ENCODE assay signal across 9 mouse cellular contexts in the genomic region with DNA sequence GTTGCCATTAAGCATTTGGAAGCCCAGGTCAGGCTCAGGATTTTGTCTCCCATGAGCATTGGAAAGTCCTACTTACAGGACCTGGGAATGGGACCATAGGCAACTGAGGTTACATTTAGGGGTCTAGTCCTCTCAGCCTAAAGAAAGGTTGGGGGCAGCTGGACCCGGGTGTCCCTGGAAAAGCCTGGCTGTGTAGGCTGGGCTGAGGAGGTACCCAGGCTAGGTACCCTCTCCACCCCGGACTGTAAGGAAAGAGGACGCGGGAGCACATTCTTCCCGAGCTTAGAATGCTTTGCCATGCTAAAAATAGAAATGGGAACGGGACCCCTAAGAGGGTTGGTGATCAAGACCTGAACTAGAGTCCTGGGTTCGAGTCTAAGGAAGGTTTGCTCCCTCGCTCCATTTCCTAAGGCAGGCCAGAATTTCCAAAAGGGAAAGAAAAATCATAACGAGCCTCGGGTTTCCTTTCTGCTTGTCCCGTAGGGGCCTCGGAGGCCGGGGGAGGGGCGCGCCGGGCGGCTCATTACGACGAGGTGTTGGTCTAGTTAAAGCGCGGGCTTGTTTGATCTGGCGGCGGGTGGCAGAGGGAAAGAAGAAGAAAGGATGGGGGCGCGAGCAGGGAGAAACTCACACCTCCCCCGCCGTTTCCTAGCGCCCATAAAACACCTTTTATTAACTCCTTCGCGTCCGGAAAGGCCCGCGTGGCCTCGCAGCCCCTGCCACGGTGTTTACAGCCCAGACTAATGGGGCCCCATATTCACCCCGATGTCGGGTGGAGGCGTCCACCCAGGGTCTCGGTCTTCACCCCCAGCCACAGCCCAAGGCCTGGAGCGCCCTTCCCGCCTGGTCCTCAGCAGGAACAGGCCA. TPM values are rescaled to one million over a fixed set of nuclear protein-coding genes. Genes with fewer than 3 reads are reported as not detected.
DNase-seq lines count a peak whose midpoint lies in the region; ATAC-seq and TF ChIP-seq lines count a peak whose summit lies in the region.
"Had no signal": no experiment of that assay in that cellular context is flagged by ENCODE, and none has a peak within 500 bp of the region (broad histone marks: within the 10 kb centered on the region; RNA-seq: fewer than 3 reads in every experiment).

No protein-coding gene starts in this region.

- no peaks in the 10 kb centered on the region for H3K36me3 ChIP-seq in CH12.LX (replicated peaks in 1 of 2; ENCODE audit: control insufficient read depth in 1 of 2, insufficient read depth in 1 of 2, low read length in 1 of 2)
- H3K36me3 ChIP-seq in heart, embryonic 16.5 days (ENCODE audit: control insufficient read depth, insufficient read depth), result no peaks in the 10 kb centered on the region
- no peaks in the 10 kb centered on the region for H3K36me3 ChIP-seq in midbrain, embryonic 11.5 days (ENCODE audit: control insufficient read depth, insufficient read depth, low read length)

- no peak for TF ChIP-seq POLR2A in CH12.LX (IDR thresholded peaks at IDR 0.05; ENCODE audit: low read depth, low read length)

- H3K27me3 ChIP-seq in CH12.LX (replicated peaks), result peaks cover 68% of the 10 kb centered on the region
- H3K27me3 ChIP-seq in heart, embryonic 16.5 days (ENCODE audit: control insufficient read depth, insufficient read depth, low read length), result peaks cover 30% of the 10 kb centered on the region
- peaks cover 72% of the 10 kb centered on the region for H3K27me3 ChIP-seq in midbrain, embryonic 11.5 days (ENCODE audit: control insufficient read depth, insufficient read depth, low read length)

- no peak for TF ChIP-seq CTCF in CH12.LX (conservative IDR thresholded peaks at IDR 0.05 in 1 of 2, IDR thresholded peaks at IDR 0.05 in 1 of 2; ENCODE audit: low read depth in 2 of 2, low read length in 2 of 2)

- H3K9ac ChIP-seq in CH12.LX (ENCODE audit: insufficient read depth, low read depth), result no peak overlapping the region
- H3K9ac ChIP-seq in heart, embryonic 16.5 days (ENCODE audit: low read length), result peak overlapping the region; percentile 68
- H3K9ac ChIP-seq in midbrain, embryonic 11.5 days (ENCODE audit: low read length), result peak overlapping the region; percentile 18; the same call in 1 of the 2 replicates

- no peaks in the 10 kb centered on the region for H3K4me1 ChIP-seq in CH12.LX (ENCODE audit: control insufficient read depth in 1 of 2, insufficient read depth in 2 of 2)
- peaks cover 12% of the 10 kb centered on the region for H3K4me1 ChIP-seq in heart, embryonic 16.5 days (ENCODE audit: control insufficient read depth, insufficient read depth, low read length)
- peaks cover 14% of the 10 kb centered on the region for H3K4me1 ChIP-seq in midbrain, embryonic 11.5 days (ENCODE audit: control insufficient read depth, insufficient read depth, low read length)

- no peaks in the 10 kb centered on the region for H3K9me3 ChIP-seq in CH12.LX (replicated peaks; ENCODE audit: low read length)
- no peaks in the 10 kb centered on the region for H3K9me3 ChIP-seq in heart, embryonic 16.5 days (replicated peaks; ENCODE audit: control insufficient read depth, low read length)
- H3K9me3 ChIP-seq in midbrain, embryonic 11.5 days (ENCODE audit: control insufficient read depth, low read length), result no peaks in the 10 kb centered on the region

- TF ChIP-seq EP300 in CH12.LX (IDR thresholded peaks at IDR 0.05; ENCODE audit: low read length), result no peak

- dilution Hi-C loops in CH12.LX (cut with MboI; ENCODE audit: extremely low pct_ligation_motif_present, extremely low pct_unique_long_range_greater_than_20kb, low sequenced_read_pairs), result no loop called here

- 2% methylated on average over 41 of the region's 41 CpGs for WGBS in heart, embryonic 16.5 days
- under 1% methylated on average over 38 of the region's 41 CpGs for WGBS in midbrain, embryonic 11.5 days

- H3K4me2 ChIP-seq in CH12.LX (ENCODE audit: insufficient read depth, low read depth, poor library complexity, severe bottlenecking), result peak overlapping the region; percentile 27; the same call in 1 of the 2 replicates
- peak overlapping the region; percentile 81 for H3K4me2 ChIP-seq in heart, embryonic 16.5 days (ENCODE audit: low read depth, low read length)
- H3K4me2 ChIP-seq in midbrain, embryonic 11.5 days, result peak overlapping the region; percentile 44

- ATAC-seq in heart, embryonic 16.5 days (replicated peaks; ENCODE audit: extremely low read depth, insufficient read depth, low FRiP score), result no peak
- ATAC-seq in midbrain, embryonic 11.5 days (ENCODE audit: low FRiP score), result 0 out of 2 replicates have a peak, but pooled peaks have one; percentile 30

- no peak overlapping the region for H3K27ac ChIP-seq in CH12.LX (ENCODE audit: insufficient read depth, low read depth)
- no peak overlapping the region for H3K27ac ChIP-seq in heart, embryonic 16.5 days (ENCODE audit: low read length)
- H3K27ac ChIP-seq in midbrain, embryonic 11.5 days (ENCODE audit: low read depth, low read length), result no peak overlapping the region

- H3K4me3 ChIP-seq in CH12.LX (replicated peaks in 1 of 3; ENCODE audit: low read depth in 2 of 3, low read length in 2 of 3, poor library complexity in 1 of 3), result no peak overlapping the region
- H3K4me3 ChIP-seq in heart, embryonic 16.5 days (ENCODE audit: low read length), result peak overlapping the region; percentile 52
- H3K4me3 ChIP-seq in midbrain, embryonic 11.5 days (ENCODE audit: low read depth, low read length), result peak overlapping the region; percentile 24

- in situ Hi-C loops in CH12.LX (cut with MboI; ENCODE audit: low pct_ligation_motif_present, low pct_unique_long_range_greater_than_20kb, low sequenced_read_pairs), result no loop called here

- DNase-seq in embryo, embryonic 10.5 days (ENCODE audit: low spot score), result peak; percentile 59
- DNase-seq in embryo, embryonic 10 days (ENCODE audit: low spot score), result no peak
- no peak for DNase-seq in CH12.LX (ENCODE audit: extremely low read depth)
- peak; percentile 93 for DNase-seq in midbrain, embryonic 11.5 days (ENCODE audit: low spot score, missing footprints)
- no peak for DNase-seq in urinary bladder, adult 18-20 months (ENCODE audit: low spot score in 2 of 2)
- no peak for DNase-seq in left cerebral cortex, adult 11 months (ENCODE audit: low spot score)
- no peak for DNase-seq in right cerebral cortex, postnatal 14 days

- no peak for TF ChIP-seq RAD21 in CH12.LX (IDR thresholded peaks at IDR 0.05; ENCODE audit: low read depth, low read length)

- no peaks in the 10 kb centered on the region for H3K79me2 ChIP-seq in CH12.LX (replicated peaks; ENCODE audit: control insufficient read depth, extremely low read depth, insufficient read depth, poor library complexity, severe bottlenecking)

TF ChIP-seq in CH12.LX, 34 proteins besides CTCF, POLR2A, EP300 and RAD21:
- TF ChIP-seq MAZ (IDR thresholded peaks at IDR 0.05; ENCODE audit: low read depth, low read length) (no peak), ELF1 (IDR thresholded peaks at IDR 0.05; ENCODE audit: low read depth, low read length) (no peak), PAX5 (IDR thresholded peaks at IDR 0.05; ENCODE audit: low read length) (no peak), CHD2 (IDR thresholded peaks at IDR 0.05; ENCODE audit: low read length) (no peak), ZC3H11A (IDR thresholded peaks at IDR 0.05; ENCODE audit: low read depth, low read length) (no peak), TCF12 (IDR thresholded peaks at IDR 0.05; ENCODE audit: low read depth, low read length) (no peak), MAX (IDR thresholded peaks at IDR 0.05; ENCODE audit: low read length) (no peak), MXI1 (IDR thresholded peaks at IDR 0.05; ENCODE audit: low read depth, low read length) (no peak), RCOR1 (conservative IDR thresholded peaks at IDR 0.05; ENCODE audit: low read depth, low read length) (no peak), NRF1 (IDR thresholded peaks at IDR 0.05; ENCODE audit: low read depth, low read length) (no peak), USF2 (conservative IDR thresholded peaks at IDR 0.05; ENCODE audit: low read depth, low read length) (no peak), HCFC1 (IDR thresholded peaks at IDR 0.05; ENCODE audit: low read depth, low read length) (no peak), KAT2A (IDR thresholded peaks at IDR 0.05; ENCODE audit: insufficient replicate concordance, low read length) (no peak), MYC (IDR thresholded peaks at IDR 0.05; ENCODE audit: low read depth, low read length) (no peak), SIN3A (IDR thresholded peaks at IDR 0.05; ENCODE audit: low read length) (no peak), GABPA (IDR thresholded peaks at IDR 0.05; ENCODE audit: insufficient replicate concordance, low read depth, low read length) (no peak), ZKSCAN1 (IDR thresholded peaks at IDR 0.05; ENCODE audit: borderline replicate concordance, low read depth, low read length) (no peak)

RNA-seq across cellular contexts. Expression of gene Hand1, which starts 5.3 kb away (rescaled TPM):
- total RNA-seq in CH12.LX (2012; rRNA removed) (not detected in 2 replicates), CH12.LX (2014; rRNA removed) (not detected in 2 replicates)
- not detected in 2 replicates for polyA plus RNA-seq in CH12.LX (2012; ENCODE audit: insufficient read length, low read depth)
- 7.9 and 9.7 TPM in 2 replicates for polyA plus RNA-seq in heart, embryonic 16.5 days (2015; fragmentation: Nextera tagmentation; extraction: Ambion mirVana)
- not detected in 2 replicates for polyA plus RNA-seq in midbrain, embryonic 11.5 days (2014; fragmentation: Nextera tagmentation; extraction: Ambion mirVana)
- polyA plus RNA-seq: C2C12 had no signal

RNA-seq across cellular contexts. Expression of gene Sap30l, which starts 25.8 kb away (rescaled TPM):
- total RNA-seq in CH12.LX (2012; rRNA removed) (23.1 and 28.0 TPM in 2 replicates), CH12.LX (2014; rRNA removed) (16.8 and 17.1 TPM in 2 replicates)
- 20.8 and 23.0 TPM in 2 replicates for polyA plus RNA-seq in CH12.LX (2012; ENCODE audit: insufficient read length, low read depth)
- polyA plus RNA-seq in heart, embryonic 16.5 days (2015; fragmentation: Nextera tagmentation; extraction: Ambion mirVana), result 5.7 and 7.6 TPM in 2 replicates
- 14.5 and 14.7 TPM in 2 replicates for polyA plus RNA-seq in midbrain, embryonic 11.5 days (2014; fragmentation: Nextera tagmentation; extraction: Ambion mirVana)

Comparison
In these comparisons a context has a peak if more than half of its experiments do, and no peak if none do; other contexts are left out.
1. DNase-seq: peak in embryo, embryonic 10.5 days (single experiment) and midbrain, embryonic 11.5 days (single experiment); none in embryo, embryonic 10 days (single experiment), CH12.LX (single experiment), urinary bladder, adult 18-20 months (0 of 2), left cerebral cortex, adult 11 months (single experiment) and right cerebral cortex, postnatal 14 days (single experiment).
2. H3K4me2 ChIP-seq: peak in every context shown above with its lines; median percentile 81 in heart, embryonic 16.5 days; 44 in midbrain, embryonic 11.5 days; 27 in CH12.LX.
3. H3K4me3 ChIP-seq: peak in heart, embryonic 16.5 days (single experiment) and midbrain, embryonic 11.5 days (single experiment); none in CH12.LX (0 of 3).